Mouse (Mus musculus): Measurements from ENCODE around the gene Ccdc57. TPM values are rescaled to one million over a fixed set of nuclear protein-coding genes. Genes with fewer than 3 reads are reported as not detected.
"Not testable (repeated sequence)": the region's sequence is repeated elsewhere in the genome, so short reads cannot be mapped to it uniquely, and the experiment has no call there.

Ccdc57 gene
- polyA plus RNA-seq, 1 experiment from 2014 or later, result 5.6 TPM

DNA sequence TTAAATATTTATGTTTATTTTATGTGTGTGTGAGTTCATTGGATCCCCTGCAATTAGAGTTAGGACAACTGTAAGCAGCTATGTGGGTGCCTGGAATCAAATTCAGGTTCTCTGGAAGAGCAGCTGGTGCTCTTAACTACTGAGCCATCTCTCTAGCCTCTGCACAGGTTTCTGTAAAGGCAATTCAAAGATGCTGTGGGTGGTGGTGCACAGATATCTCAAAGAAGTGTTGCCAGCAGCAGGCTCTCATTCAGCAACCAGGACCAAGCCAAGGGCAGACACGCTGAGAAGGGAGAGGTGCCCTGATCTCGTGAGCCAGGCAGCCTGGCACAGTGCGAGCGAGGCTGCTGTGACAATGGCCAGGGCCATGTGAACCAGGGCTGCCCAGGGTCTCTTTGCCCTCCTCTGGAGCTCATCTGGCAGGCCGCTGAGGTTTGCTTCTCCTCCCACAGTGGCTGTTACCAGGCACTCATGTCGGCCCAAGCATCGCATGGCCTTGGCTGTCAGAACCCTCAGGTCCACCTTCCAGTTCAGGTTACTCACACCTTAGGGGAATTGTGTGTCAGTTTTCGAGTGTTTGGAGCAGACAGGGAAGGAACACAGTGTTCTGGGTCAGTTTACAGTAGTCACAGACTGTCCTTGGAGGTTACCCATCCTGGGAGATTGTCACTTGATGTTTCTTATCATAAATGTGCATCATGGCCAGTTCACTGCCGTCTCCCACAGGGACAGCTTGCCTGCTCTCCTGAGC lies 85.8 kb downstream of the Ccdc57 start:
- Histone ChIP-seq H3K4me2 (replicated peaks; ENCODE audit: low read depth, low read length) (no peak overlapping the region), H3K4me1 (ENCODE audit: control insufficient read depth, insufficient read depth, low read length) (peaks cover 5% of the 10 kb centered on the region; the same call in 1 of the 2 replicates), H3K27ac (ENCODE audit: low read length) (no peak overlapping the region), H3K9me3 (ENCODE audit: control insufficient read depth, low read depth, low read length) (no peaks in the 10 kb centered on the region), H3K36me3 (ENCODE audit: control insufficient read depth, insufficient read depth, low read length) (no peaks in the 10 kb centered on the region), H3K27me3 (ENCODE audit: control insufficient read depth, insufficient read depth, low read length) (no peaks in the 10 kb centered on the region), H3K9ac (replicated peaks; ENCODE audit: low read depth, low read length) (no peak overlapping the region), H3K4me3 (ENCODE audit: low read depth, low read length) (no peak overlapping the region)
- WGBS, result 88% methylated on average over 9 of the region's 9 CpGs
- no peak for ATAC-seq (ENCODE audit: insufficient number of reproducible peaks, insufficient read depth, low FRiP score, low read depth)

DNA sequence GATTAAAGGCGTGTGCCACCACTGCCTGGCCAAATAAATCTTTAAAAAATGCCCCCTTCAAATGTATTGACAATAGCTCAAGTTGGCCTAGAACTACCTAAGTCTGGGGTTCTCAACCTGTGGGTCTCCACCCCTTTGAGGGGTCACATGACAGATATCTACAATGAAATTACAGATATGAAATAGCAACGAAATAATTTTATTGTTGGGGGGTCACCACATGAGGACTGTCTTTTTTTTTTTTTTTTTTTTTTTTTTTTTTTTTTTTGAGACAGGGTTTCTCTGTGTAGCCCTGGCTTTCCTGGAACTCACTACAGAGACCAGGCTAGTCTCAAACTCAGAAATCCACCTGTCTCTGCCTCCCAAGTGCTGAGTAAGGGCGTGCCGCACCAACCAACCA lies 88.3 kb downstream of the Ccdc57 start:
- Histone ChIP-seq H3K9ac (replicated peaks; ENCODE audit: low read depth, low read length) (no peak overlapping the region), H3K27me3 (ENCODE audit: control insufficient read depth, insufficient read depth, low read length) (no peaks in the 10 kb centered on the region), H3K4me3 (ENCODE audit: low read depth, low read length) (no peak overlapping the region), H3K36me3 (ENCODE audit: control insufficient read depth, insufficient read depth, low read length) (no peaks in the 10 kb centered on the region), H3K4me2 (replicated peaks; ENCODE audit: low read depth, low read length) (no peak overlapping the region), H3K27ac (ENCODE audit: low read length) (no peak overlapping the region), H3K9me3 (ENCODE audit: control insufficient read depth, low read depth, low read length) (no peaks in the 10 kb centered on the region), H3K4me1 (ENCODE audit: control insufficient read depth, insufficient read depth, low read length) (no peaks in the 10 kb centered on the region)
- ATAC-seq (ENCODE audit: insufficient number of reproducible peaks, insufficient read depth, low FRiP score, low read depth), result no peak
- WGBS, result 87% methylated on average over 4 of the region's 4 CpGs

DNA sequence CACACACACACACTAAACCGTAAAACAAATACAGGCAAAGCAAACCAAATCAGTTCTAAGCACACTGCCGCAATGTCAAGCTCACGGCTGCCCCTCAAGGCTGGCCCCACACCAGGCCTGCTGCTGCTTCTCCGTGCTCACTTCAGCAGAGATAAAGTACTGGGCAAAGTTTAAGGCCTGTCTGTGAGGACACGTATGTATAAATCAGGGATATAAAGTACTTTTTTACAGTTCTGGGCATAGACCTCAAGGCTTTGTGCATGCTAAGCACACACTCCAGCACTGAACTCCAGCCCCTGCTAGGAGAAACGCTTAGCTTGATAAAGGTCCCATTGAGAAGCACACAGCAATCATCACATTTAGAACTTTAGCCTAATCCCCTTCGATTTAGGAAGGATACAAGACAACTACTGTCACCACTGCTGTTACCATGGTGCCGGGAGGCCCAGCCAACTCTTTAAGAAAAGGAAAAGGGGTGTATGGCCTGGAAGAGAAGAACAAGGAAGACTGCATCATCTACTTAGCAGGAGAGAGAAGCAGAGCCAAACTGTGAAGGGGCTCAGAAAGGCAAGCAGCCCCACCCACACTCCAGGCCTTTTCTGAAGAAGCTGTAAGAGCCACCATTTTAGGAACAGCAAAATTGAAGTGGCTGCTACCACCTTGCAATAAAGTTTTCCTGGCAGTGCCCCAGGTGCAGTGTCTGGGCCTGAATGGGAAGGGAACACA lies 99.0 kb downstream of the Ccdc57 start:
- Histone ChIP-seq H3K9me3 (ENCODE audit: control insufficient read depth, low read depth, low read length) (no peaks in the 10 kb centered on the region), H3K9ac (replicated peaks; ENCODE audit: low read depth, low read length) (no peak overlapping the region)
- ATAC-seq (ENCODE audit: insufficient number of reproducible peaks, insufficient read depth, low FRiP score, low read depth), result peak; percentile 61

DNA sequence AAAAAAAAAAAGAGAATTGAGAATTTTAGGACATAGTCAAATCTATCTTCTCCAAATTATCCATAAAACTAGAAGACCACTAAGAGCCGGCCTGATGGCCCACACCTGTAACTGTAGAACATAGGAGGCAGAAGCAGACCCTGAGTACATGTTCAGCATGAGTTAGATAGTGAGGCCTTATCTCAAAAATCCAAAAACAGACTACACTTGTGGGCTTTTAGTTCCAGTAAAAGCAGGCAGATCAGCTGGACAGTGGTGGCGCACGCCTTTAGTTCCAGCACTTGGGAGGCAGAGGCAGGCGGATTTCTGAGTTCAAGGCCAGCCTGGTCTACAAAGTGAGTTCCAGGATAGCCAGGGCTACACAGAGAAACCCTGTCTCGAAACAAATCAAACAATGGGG lies 99.7 kb downstream of the Ccdc57 start:
- H3K4me3 ChIP-seq (ENCODE audit: low read depth, low read length); H3K27me3 ChIP-seq (ENCODE audit: control insufficient read depth, insufficient read depth, low read length); H3K4me1 ChIP-seq (ENCODE audit: control insufficient read depth, insufficient read depth, low read length); H3K9me3 ChIP-seq (ENCODE audit: control insufficient read depth, low read depth, low read length); H3K9ac ChIP-seq (replicated peaks; ENCODE audit: low read depth, low read length); ATAC-seq (ENCODE audit: insufficient number of reproducible peaks, insufficient read depth, low FRiP score, low read depth); H3K27ac ChIP-seq (ENCODE audit: low read length); H3K4me2 ChIP-seq (replicated peaks; ENCODE audit: low read depth, low read length); H3K36me3 ChIP-seq (ENCODE audit: control insufficient read depth, insufficient read depth, low read length): not testable (repeated sequence)
- 83% methylated on average over 5 of the region's 5 CpGs for WGBS

More for the DNA sequence above, 99.0 kb downstream of the Ccdc57 start:
- peaks cover 8% of the 10 kb centered on the region for H3K4me1 ChIP-seq (ENCODE audit: control insufficient read depth, insufficient read depth, low read length)
- H3K4me2 ChIP-seq (replicated peaks; ENCODE audit: low read depth, low read length), result no peak overlapping the region
- H3K27me3 ChIP-seq (ENCODE audit: control insufficient read depth, insufficient read depth, low read length), result no peaks in the 10 kb centered on the region
- WGBS, result 49% methylated on average over 8 of the region's 8 CpGs
- peaks cover 3% of the 10 kb centered on the region; the same call in 1 of the 2 replicates for H3K36me3 ChIP-seq (ENCODE audit: control insufficient read depth, insufficient read depth, low read length)
- H3K4me3 ChIP-seq (ENCODE audit: low read depth, low read length), result no peak overlapping the region
- peak overlapping the region; percentile 35 for H3K27ac ChIP-seq (ENCODE audit: low read length)

DNA sequence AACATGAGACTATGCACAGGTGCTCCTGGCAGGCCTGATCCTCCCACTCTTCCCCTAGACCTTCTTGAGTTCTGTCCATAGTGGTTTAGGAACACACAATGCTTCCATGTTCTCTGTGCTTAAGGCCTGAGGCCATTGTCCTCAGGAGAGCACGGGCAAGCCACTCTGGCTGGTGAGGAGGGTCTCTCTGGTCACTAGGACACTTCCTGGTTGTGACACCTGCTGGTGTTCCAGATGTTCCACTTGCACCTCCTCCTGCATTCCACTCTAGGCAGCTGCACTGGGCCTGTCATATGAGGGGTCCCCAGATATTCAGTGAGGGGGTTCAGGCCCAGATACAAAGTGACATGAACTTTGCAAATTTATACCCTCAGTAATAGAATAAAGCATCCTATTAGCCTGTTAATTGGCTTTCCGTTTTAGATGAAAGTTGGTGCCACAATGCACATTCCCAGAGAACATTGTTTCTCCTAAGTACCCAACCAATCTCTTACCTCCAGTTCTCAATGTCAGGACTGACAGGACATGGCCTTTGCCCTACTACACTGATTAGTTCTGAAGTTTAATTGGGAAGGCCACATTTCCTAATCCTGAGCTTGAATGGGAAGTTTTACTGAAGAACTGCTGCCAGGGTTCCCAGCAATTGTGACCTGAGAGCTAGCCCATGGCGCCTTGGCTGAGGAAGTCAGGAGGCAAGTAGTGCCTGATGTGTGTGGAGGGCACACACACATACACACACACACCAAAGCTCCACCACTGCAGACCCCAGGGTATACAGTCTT lies 100.8 kb downstream of the Ccdc57 start:
- Histone ChIP-seq H3K4me3 (ENCODE audit: low read depth, low read length) (no peak overlapping the region), H3K4me1 (ENCODE audit: control insufficient read depth, insufficient read depth, low read length) (peaks cover 8% of the 10 kb centered on the region), H3K4me2 (replicated peaks; ENCODE audit: low read depth, low read length) (no peak overlapping the region), H3K27me3 (ENCODE audit: control insufficient read depth, insufficient read depth, low read length) (no peaks in the 10 kb centered on the region), H3K36me3 (ENCODE audit: control insufficient read depth, insufficient read depth, low read length) (peaks cover 3% of the 10 kb centered on the region; the same call in 1 of the 2 replicates), H3K27ac (ENCODE audit: low read length) (no peak overlapping the region), H3K9me3 (ENCODE audit: control insufficient read depth, low read depth, low read length) (no peaks in the 10 kb centered on the region), H3K9ac (replicated peaks; ENCODE audit: low read depth, low read length) (no peak overlapping the region)
- 87% methylated on average over 3 of the region's 3 CpGs for WGBS
- no peak for ATAC-seq (ENCODE audit: insufficient number of reproducible peaks, insufficient read depth, low FRiP score, low read depth)

DNA sequence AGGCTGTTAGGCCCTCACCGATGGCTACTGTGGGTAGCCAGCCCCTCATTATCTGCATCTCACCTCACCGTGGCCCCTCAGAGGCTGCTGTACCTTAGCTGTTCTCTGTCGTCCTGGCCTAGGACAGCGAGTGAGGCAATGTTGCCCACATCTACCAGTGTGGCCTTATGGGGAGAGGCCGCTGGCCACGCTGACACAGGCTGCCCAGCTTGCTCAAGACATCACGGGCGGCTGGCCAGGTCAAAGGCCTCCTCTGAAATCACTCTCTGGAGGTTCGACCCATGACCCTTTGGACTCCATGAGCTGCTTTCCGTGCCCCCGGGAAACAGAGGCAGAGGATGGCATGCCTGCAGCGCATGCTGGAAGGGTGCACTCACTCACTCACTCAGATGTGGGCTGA lies 102.0 kb downstream of the Ccdc57 start:
- Histone ChIP-seq H3K4me1 (ENCODE audit: control insufficient read depth, insufficient read depth, low read length) (peaks cover 12% of the 10 kb centered on the region), H3K4me2 (replicated peaks; ENCODE audit: low read depth, low read length) (no peak overlapping the region), H3K27ac (ENCODE audit: low read length) (no peak overlapping the region), H3K4me3 (ENCODE audit: low read depth, low read length) (no peak overlapping the region), H3K9ac (replicated peaks; ENCODE audit: low read depth, low read length) (no peak overlapping the region), H3K36me3 (ENCODE audit: control insufficient read depth, insufficient read depth, low read length) (peaks cover 5% of the 10 kb centered on the region; the same call in 1 of the 2 replicates), H3K9me3 (ENCODE audit: control insufficient read depth, low read depth, low read length) (no peaks in the 10 kb centered on the region), H3K27me3 (ENCODE audit: control insufficient read depth, insufficient read depth, low read length) (no peaks in the 10 kb centered on the region)
- no peak for ATAC-seq (ENCODE audit: insufficient number of reproducible peaks, insufficient read depth, low FRiP score, low read depth)
- 87% methylated on average over 12 of the region's 12 CpGs for WGBS

DNA sequence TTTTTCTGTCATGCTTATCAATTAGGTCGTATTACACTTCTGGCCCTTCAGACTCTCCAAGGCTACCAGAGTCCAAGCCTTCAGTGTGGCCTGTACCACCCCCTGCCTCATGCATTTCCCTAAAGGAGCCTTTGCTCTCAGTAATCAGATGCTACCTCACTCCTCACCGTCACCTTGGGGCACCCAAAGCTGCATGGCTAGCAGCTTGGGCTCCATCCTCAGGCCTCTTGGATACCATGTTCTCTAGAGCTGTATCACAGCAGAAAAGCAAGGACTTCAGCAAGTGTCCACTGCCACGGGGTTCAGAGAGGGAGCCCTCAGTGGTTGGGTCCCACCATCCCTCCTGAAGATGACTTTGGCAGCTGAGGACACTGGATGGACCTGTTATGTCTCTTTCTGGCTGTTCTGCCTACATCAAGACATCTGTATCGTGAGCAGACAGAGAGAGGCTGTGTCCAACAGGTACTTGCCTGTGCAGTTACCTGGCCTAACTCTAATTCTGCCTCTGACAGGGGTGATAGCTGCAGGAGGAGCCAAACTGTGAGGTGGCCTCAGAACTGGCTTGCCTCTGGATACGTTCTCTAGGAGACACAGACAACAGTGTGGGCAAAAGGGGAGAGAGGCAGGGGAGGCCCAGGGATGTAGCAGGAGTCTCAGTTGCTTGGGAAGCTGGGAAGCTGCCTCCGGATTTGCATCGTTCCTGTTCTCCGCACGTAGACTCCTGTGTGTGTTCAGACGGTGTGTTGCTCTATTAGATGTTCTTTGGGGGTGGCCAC lies 102.7 kb downstream of the Ccdc57 start:
- H3K9me3 ChIP-seq (ENCODE audit: control insufficient read depth, low read depth, low read length), result no peaks in the 10 kb centered on the region
- H3K4me3 ChIP-seq (ENCODE audit: low read depth, low read length), result no peak overlapping the region
- no peak overlapping the region for H3K9ac ChIP-seq (replicated peaks; ENCODE audit: low read depth, low read length)
- no peak overlapping the region for H3K4me2 ChIP-seq (replicated peaks; ENCODE audit: low read depth, low read length)
- no peaks in the 10 kb centered on the region for H3K27me3 ChIP-seq (ENCODE audit: control insufficient read depth, insufficient read depth, low read length)
- 87% methylated on average over 10 of the region's 10 CpGs for WGBS
- H3K27ac ChIP-seq (ENCODE audit: low read length), result no peak overlapping the region
- no peak for ATAC-seq (ENCODE audit: insufficient number of reproducible peaks, insufficient read depth, low FRiP score, low read depth)
- peaks cover 5% of the 10 kb centered on the region; the same call in 1 of the 2 replicates for H3K36me3 ChIP-seq (ENCODE audit: control insufficient read depth, insufficient read depth, low read length)
- peaks cover 18% of the 10 kb centered on the region for H3K4me1 ChIP-seq (ENCODE audit: control insufficient read depth, insufficient read depth, low read length)

DNA sequence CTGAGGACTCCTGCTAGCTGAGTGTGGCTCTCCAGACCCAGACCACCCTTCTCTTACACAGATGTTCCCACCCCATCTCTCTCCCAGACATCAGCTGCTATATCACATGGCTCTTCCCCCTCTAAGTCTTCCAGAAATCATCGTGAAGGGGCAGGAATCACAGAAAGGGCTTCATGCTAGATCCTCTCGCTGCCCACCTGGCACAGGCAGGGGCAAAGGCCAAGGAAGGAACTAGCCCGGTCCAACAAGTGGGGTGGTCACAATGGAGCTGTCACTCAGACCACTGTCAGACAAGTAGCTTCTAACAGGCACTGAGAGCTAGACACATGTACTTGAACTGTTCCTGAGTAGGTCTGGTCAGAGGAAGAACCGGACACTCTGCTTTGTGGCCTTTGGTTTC lies 104.3 kb downstream of the Ccdc57 start:
- no peaks in the 10 kb centered on the region for H3K9me3 ChIP-seq (ENCODE audit: control insufficient read depth, low read depth, low read length)
- H3K4me3 ChIP-seq (ENCODE audit: low read depth, low read length), result no peak overlapping the region
- H3K27me3 ChIP-seq (ENCODE audit: control insufficient read depth, insufficient read depth, low read length), result no peaks in the 10 kb centered on the region
- H3K36me3 ChIP-seq (ENCODE audit: control insufficient read depth, insufficient read depth, low read length), result peaks cover 5% of the 10 kb centered on the region; the same call in 1 of the 2 replicates
- no peak overlapping the region for H3K27ac ChIP-seq (ENCODE audit: low read length)
- peaks cover 12% of the 10 kb centered on the region for H3K4me1 ChIP-seq (ENCODE audit: control insufficient read depth, insufficient read depth, low read length)
- no peak overlapping the region for H3K4me2 ChIP-seq (replicated peaks; ENCODE audit: low read depth, low read length)
- H3K9ac ChIP-seq (replicated peaks; ENCODE audit: low read depth, low read length), result no peak overlapping the region
- ATAC-seq (ENCODE audit: insufficient number of reproducible peaks, insufficient read depth, low FRiP score, low read depth), result no peak
- 77% methylated on average over 4 of the region's 4 CpGs for WGBS
